Mouse (Mus musculus): ENCODE data around the gene Rmnd5b.

Gene Rmnd5b

GRCm38 (mm10) chr11:51656798-51657521 is 21.3 kb upstream of the Rmnd5b start:
- Histone ChIP-seq H3K27me3 (ENCODE audit: control insufficient read depth, insufficient read depth, low read length, poor library complexity, severe bottlenecking) (no peaks in the 10 kb centered on the region), H3K36me3 (ENCODE audit: control insufficient read depth, insufficient read depth, low read length, poor library complexity, severe bottlenecking) (peaks cover 2% of the 10 kb centered on the region; the same call in 1 of the 2 replicates)
- DNase-seq (ENCODE audit: low read depth, low spot score) = no peak

GRCm38 (mm10) chr11:51654891-51655290 is 19.2 kb upstream of the Rmnd5b start:
- Histone ChIP-seq H3K27me3 (ENCODE audit: control insufficient read depth, insufficient read depth, low read length, poor library complexity, severe bottlenecking) (no peaks in the 10 kb centered on the region), H3K36me3 (ENCODE audit: control insufficient read depth, insufficient read depth, low read length, poor library complexity, severe bottlenecking) (peaks cover 2% of the 10 kb centered on the region; the same call in 1 of the 2 replicates)
- no peak for DNase-seq (ENCODE audit: low read depth, low spot score)

GRCm38 (mm10) chr11:51653736-51654135 is 18.0 kb upstream of the Rmnd5b start:
- no peak for DNase-seq (ENCODE audit: low read depth, low spot score)
- Histone ChIP-seq H3K27me3 (ENCODE audit: control insufficient read depth, insufficient read depth, low read length, poor library complexity, severe bottlenecking) (no peaks in the 10 kb centered on the region), H3K36me3 (ENCODE audit: control insufficient read depth, insufficient read depth, low read length, poor library complexity, severe bottlenecking) (peaks cover 2% of the 10 kb centered on the region; the same call in 1 of the 2 replicates)

GRCm38 (mm10) chr11:51652889-51653418 is 17.3 kb upstream of the Rmnd5b start:
- DNase-seq (ENCODE audit: low read depth, low spot score) = no peak

GRCm38 (mm10) chr11:51650691-51651515 is 15.2 kb upstream of the Rmnd5b start, which contains the start of the genes N4bp3 and D930048N14Rik:
N4bp3 (minus strand) TSS chr11:51650842.
D930048N14Rik (plus strand) TSS chr11:51650954.
- peak; percentile 72 for DNase-seq (ENCODE audit: low read depth, low spot score)
- H3K27me3 ChIP-seq (ENCODE audit: control insufficient read depth, insufficient read depth, low read length, poor library complexity, severe bottlenecking) = no peaks in the 10 kb centered on the region

More at GRCm38 (mm10) chr11:51652889-51653418, 17.3 kb upstream of the Rmnd5b start:
- Histone ChIP-seq H3K27me3 (ENCODE audit: control insufficient read depth, insufficient read depth, low read length, poor library complexity, severe bottlenecking) (no peaks in the 10 kb centered on the region), H3K36me3 (ENCODE audit: control insufficient read depth, insufficient read depth, low read length, poor library complexity, severe bottlenecking) (peaks cover 2% of the 10 kb centered on the region; the same call in 1 of the 2 replicates)

GRCm38 (mm10) chr11:51650261-51650660 is 14.6 kb upstream of the Rmnd5b start:
- DNase-seq (ENCODE audit: low read depth, low spot score) = no peak
- Histone ChIP-seq H3K36me3 (ENCODE audit: control insufficient read depth, insufficient read depth, low read length, poor library complexity, severe bottlenecking) (no peaks in the 10 kb centered on the region; the same call in 1 of the 2 replicates), H3K27me3 (ENCODE audit: control insufficient read depth, insufficient read depth, low read length, poor library complexity, severe bottlenecking) (no peaks in the 10 kb centered on the region)

More at GRCm38 (mm10) chr11:51650691-51651515, 15.2 kb upstream of the Rmnd5b start, which contains the start of the genes N4bp3 and D930048N14Rik:
- peaks cover 2% of the 10 kb centered on the region; the same call in 1 of the 2 replicates for H3K36me3 ChIP-seq (ENCODE audit: control insufficient read depth, insufficient read depth, low read length, poor library complexity, severe bottlenecking)

GRCm38 (mm10) chr11:51649889-51650199 is 14.1 kb upstream of the Rmnd5b start:
- no peaks in the 10 kb centered on the region for H3K27me3 ChIP-seq (ENCODE audit: control insufficient read depth, insufficient read depth, low read length, poor library complexity, severe bottlenecking)
- no peaks in the 10 kb centered on the region; the same call in 1 of the 2 replicates for H3K36me3 ChIP-seq (ENCODE audit: control insufficient read depth, insufficient read depth, low read length, poor library complexity, severe bottlenecking)
- peak; percentile 44 for DNase-seq (ENCODE audit: low read depth, low spot score)

- no peaks in the 10 kb centered on the region; the same call in 1 of the 2 replicates for H3K36me3 ChIP-seq (ENCODE audit: control insufficient read depth, insufficient read depth, low read length, poor library complexity, severe bottlenecking)
- DNase-seq (ENCODE audit: low read depth, low spot score) = no peak
Measured at GRCm38 (mm10) chr11:51649111-51649888, 13.6 kb upstream of the Rmnd5b start.

GRCm38 (mm10) chr11:51648566-51648965 is 12.9 kb upstream of the Rmnd5b start:
- DNase-seq (ENCODE audit: low read depth, low spot score) = no peak
- H3K27me3 ChIP-seq (ENCODE audit: control insufficient read depth, insufficient read depth, low read length, poor library complexity, severe bottlenecking) = no peaks in the 10 kb centered on the region
- H3K36me3 ChIP-seq (ENCODE audit: control insufficient read depth, insufficient read depth, low read length, poor library complexity, severe bottlenecking) = no peaks in the 10 kb centered on the region; the same call in 1 of the 2 replicates

More at GRCm38 (mm10) chr11:51649111-51649888, 13.6 kb upstream of the Rmnd5b start:
- no peaks in the 10 kb centered on the region for H3K27me3 ChIP-seq (ENCODE audit: control insufficient read depth, insufficient read depth, low read length, poor library complexity, severe bottlenecking)

- Histone ChIP-seq H3K27me3 (ENCODE audit: control insufficient read depth, insufficient read depth, low read length, poor library complexity, severe bottlenecking) (no peaks in the 10 kb centered on the region), H3K36me3 (ENCODE audit: control insufficient read depth, insufficient read depth, low read length, poor library complexity, severe bottlenecking) (no peaks in the 10 kb centered on the region; the same call in 1 of the 2 replicates)
- DNase-seq (ENCODE audit: low read depth, low spot score) = peak; percentile 55
Measured at GRCm38 (mm10) chr11:51646751-51647667, 11.3 kb upstream of the Rmnd5b start.

- no peak for DNase-seq (ENCODE audit: low read depth, low spot score)
- no peaks in the 10 kb centered on the region for H3K27me3 ChIP-seq (ENCODE audit: control insufficient read depth, insufficient read depth, low read length, poor library complexity, severe bottlenecking)
Measured at GRCm38 (mm10) chr11:51646245-51646644, 10.5 kb upstream of the Rmnd5b start.

GRCm38 (mm10) chr11:51645293-51645692 is 9.6 kb upstream of the Rmnd5b start:
- Histone ChIP-seq H3K27me3 (ENCODE audit: control insufficient read depth, insufficient read depth, low read length, poor library complexity, severe bottlenecking) (no peaks in the 10 kb centered on the region), H3K36me3 (ENCODE audit: control insufficient read depth, insufficient read depth, low read length, poor library complexity, severe bottlenecking) (no peaks in the 10 kb centered on the region; the same call in 1 of the 2 replicates)
- no peak for DNase-seq (ENCODE audit: low read depth, low spot score)

More at GRCm38 (mm10) chr11:51646245-51646644, 10.5 kb upstream of the Rmnd5b start:
- H3K36me3 ChIP-seq (ENCODE audit: control insufficient read depth, insufficient read depth, low read length, poor library complexity, severe bottlenecking) = no peaks in the 10 kb centered on the region; the same call in 1 of the 2 replicates

GRCm38 (mm10) chr11:51644217-51644616 is 8.5 kb upstream of the Rmnd5b start:
- no peaks in the 10 kb centered on the region for H3K27me3 ChIP-seq (ENCODE audit: control insufficient read depth, insufficient read depth, low read length, poor library complexity, severe bottlenecking)
- peak; percentile 91 for DNase-seq (ENCODE audit: low read depth, low spot score)

More at GRCm38 (mm10) chr11:51644217-51644616, 8.5 kb upstream of the Rmnd5b start:
- H3K36me3 ChIP-seq (ENCODE audit: control insufficient read depth, insufficient read depth, low read length, poor library complexity, severe bottlenecking) = no peaks in the 10 kb centered on the region; the same call in 1 of the 2 replicates
